Mouse (Mus musculus) layer of hippocampus, adult 9-10 months (tissue): ENCODE measurements at regions not wholly inside any gene's neighbourhood (a gene's known extent, or its start where the extent isn't known, plus 50 kb on each side); places are given as distances from the start of the nearest gene placed in this dataset.

ENCODE experiments used
- DNase-seq: peaks from one replicate; pipeline ENCODE4 v3.0.0; 2022; ENCODE audit warnings: low spot score

DNA sequence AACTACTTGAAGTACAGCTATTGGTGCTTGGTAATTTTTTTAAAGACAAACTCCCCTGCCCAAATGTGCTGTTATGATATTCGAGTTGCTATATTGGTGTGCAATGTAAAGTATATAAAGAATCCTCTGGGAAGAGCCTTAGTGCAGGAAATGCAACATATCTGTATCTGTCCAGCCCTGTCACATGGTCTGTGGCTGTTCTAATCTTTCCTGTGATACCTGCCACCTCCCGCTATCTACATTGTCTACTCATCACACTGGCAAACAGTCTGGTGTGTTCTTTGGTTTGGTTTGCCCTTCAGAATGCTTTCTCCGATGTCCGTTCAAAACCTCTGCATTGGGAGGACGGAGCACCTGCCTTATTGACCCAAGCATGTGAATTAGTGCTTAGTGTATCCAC is 262.6 kb upstream of the Atp2b1 start:
- DNase-seq: no peak

DNA sequence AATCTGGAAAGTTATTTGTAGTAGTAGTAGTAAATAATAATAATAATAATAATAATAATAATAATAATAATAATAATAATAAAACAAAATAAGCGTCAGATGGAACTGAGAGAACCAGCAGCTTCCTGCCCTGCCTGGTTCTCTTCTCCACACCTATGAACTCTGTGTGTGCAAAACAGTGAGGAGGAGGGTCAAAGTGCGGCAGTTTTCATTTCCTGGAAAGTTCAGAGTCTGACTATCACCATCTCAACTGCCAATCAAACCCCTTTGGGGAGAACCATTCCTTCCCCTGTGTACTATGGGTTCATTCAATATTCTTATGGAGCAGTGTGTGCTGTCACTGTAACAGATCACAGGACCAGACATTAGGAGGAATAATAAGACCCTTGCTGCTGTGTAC is 262.1 kb upstream of the Atp2b1 start:
- DNase-seq: no peak

DNA sequence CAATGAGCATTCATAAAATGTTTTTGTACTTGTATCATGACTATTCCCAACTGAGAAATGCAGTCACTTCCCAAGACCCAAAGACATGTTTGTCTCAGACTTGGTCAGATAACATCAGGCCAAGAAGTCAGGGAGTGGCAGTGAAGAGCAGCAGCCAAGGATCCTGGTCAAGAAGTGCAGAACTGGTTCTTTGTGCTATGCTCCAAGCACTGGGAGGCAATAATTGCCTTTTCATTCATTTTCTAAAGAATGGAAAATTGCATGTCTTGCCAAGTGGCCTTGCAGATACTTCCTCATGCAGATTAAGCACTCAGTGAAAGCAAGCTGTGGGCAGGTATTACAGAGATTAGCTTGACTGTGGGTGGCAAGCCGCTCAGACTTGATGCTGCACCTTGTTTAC is 253.5 kb upstream of the Atp2b1 start:
- DNase-seq: no peak

DNA sequence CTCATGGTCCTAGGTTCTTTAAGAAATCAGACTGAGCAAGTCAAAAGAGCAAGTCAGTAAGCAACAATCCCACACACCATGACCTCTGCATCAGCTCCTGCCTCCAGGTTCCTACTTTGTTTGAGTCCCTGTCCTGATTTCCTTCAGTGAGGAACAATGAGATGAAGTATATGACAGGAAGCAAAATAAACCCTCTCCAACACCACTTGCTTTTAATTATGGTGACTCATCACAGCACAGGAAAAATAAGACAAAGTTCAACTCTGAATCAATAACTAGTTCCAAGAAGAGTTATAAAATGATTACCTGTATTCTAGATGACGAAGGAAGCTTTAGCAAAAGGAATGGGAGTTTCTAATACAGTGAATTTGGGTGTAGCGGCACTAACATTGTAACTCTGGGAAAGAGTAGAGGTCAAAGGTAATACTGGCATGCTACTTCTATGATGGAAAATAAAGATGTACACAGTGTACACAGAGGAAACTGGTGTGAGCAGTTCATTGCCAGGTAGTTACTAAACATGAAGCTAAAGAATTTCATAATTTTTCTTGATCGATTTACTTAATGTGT is 248.2 kb upstream of the Atp2b1 start:
- no peak for DNase-seq

DNA sequence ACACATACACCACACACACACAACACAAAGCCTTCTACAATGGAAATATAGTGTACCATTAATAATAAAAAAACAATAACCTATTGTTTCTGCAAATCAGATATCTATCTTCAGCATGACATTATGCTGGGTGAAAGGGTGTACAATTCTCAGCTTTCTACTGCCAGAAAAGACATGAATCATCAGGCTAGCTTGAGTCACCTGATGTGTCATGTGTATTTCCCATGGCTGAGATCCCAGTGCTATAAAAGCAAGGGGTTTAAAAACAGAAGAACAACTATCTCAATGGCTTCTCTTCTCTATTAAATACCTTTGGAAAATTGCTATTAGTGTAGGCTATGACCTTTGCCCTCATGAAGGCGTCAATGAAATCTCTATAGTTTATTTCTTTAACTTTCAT is 246.5 kb upstream of the Atp2b1 start:
- no peak for DNase-seq

DNA sequence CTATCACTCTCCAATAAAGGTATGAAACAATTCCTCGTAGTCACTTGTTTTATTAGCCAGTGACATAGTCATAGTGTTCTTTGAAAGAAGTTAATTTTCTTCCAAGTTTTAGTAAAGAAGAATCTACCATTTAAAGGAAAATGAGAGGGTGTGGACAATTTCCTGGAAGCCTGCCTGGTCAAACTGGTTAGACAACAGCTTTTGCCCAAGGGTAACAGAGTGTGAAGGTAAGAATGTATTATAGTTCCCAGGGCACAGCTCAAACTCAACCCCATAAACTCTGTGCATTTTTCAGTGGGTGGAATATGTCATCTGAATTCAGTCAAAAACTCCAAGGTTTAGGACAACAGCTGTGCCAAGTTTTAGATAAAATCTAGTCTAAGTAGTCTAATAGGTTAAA is 240.1 kb upstream of the Atp2b1 start:
- DNase-seq: no peak

DNA sequence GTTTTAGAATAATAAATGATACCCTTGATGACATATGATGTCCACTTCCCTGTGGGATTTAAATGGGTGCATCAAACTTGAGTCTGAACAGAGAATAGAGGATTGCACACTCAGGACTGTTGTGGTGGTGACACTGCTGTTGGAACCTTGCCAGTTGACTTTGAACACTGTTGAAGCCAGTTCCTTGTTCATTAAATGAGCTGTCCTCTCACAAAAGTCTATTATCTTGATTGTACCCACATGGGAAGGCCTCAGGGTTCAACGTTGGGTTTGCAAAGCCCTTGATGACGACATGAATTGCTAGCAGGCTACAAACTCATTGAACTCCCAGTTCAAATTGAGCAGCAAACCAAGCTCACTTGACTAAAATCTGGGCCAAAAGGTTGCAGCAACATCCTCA is 237.3 kb upstream of the Atp2b1 start:
- no peak for DNase-seq

DNA sequence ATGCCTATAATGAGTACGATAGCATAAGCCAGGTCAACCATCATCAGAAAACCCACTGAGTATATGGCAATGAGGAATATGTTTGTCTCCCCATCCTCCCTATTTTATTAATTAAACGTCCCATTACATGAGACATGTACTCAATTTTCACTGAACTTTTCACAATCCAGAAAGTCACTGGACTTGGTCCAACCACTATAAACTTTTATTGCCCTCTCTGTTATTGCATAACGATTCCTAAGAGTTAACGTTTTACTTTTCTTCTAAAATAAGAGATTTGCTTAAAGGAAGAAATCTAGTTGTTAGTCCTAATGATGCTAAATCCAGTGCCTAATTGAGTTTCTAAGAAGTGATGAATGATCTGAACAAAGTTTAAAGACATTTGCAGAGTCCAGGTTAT is 236.0 kb upstream of the Atp2b1 start:
- DNase-seq: no peak

DNA sequence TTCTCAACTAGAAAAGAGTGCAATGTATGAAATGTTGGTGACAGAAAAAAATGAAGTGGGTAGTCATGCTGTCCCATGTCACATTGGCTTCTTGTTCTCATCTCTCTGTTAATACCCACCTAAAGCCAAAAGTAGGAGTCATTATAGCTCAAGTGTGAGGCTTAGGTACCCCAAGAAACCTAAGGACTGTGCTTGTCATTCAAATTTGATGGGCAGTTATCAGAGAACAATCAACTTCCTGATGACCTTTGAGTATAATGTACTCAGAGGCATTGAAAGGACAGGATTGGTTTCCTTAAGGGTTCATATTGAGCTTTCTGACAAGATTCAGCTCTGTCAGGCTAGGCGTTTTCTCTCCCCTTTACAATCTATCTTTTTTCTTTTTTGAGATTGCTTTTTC is 231.8 kb upstream of the Atp2b1 start:
- no peak for DNase-seq

DNA sequence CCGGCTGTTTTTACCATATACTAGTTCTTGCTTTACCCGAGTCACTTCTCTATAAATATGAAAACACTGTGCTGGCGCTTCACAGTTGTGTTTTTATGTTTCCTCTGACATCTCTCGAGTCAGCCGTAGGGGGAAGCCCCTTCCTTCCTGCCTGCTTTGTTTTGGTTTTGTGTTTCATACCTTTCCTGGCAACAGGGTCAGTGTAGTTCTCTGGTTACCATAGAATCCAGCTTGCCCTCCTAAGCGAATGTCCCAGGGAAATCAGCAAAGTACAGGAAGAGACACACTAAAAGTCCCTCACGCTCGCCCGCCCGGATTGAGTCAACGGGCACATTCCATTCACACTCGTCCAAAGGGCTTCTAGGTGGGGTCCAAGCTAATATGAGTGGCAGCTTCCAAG is 230.0 kb upstream of the Atp2b1 start:
- no peak for DNase-seq

DNA sequence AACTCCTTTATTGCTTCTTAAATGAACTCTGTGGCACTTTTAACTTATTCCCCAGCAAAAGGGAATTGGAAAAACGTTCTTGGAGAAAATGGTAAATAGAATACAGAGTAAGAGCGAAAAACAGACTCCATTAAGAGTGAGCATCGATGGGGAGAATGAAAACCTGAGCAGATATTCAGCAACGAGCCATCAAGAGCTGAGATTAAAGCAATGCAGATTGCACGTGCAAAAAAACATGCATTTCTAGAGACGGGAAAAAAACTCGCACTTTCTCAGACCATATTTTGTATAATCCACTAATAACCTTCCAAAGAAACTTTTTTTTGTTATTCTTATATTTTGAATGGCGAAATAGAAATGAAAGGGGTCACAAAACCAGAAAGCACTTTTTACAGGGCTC is 229.5 kb upstream of the Atp2b1 start:
- no peak for DNase-seq

DNA sequence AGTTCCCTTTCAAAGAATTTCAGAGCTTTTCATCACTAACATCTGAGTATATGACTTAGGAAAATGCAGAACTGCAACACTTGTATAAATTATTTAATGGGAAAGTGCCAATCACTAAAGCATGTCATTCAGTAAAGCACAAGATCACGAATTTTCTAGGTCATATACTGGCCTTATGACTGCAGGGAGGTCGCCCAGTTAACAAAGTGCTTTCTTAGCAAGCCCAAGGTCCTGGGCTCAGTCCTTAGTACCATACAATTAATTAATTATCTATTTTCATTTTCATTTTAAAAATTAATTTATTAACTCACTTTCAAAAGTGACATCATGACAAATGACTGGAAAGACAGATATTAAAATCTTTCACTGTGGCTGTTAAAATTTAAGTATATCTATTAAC is 228.5 kb upstream of the Atp2b1 start:
- DNase-seq: no peak

DNA sequence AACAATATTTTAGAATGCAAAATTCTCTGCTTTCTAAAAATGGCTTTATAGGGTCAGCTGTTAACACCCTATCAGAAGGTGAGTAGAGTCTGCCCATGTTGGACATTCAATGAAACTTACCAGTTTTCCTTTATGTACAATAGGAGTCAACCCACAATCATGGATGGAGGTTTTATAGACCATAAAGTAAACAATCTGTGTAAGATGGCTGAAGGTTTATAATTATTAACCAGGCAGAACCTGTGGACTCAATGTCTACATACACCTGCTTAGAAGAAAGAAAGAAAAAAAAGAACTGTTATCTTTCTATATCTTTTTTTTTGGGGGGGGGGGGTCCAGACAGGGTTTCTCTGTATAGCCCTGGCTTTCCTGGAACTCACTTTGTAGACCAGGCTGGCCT is 227.8 kb upstream of the Atp2b1 start:
- DNase-seq: no peak

DNA sequence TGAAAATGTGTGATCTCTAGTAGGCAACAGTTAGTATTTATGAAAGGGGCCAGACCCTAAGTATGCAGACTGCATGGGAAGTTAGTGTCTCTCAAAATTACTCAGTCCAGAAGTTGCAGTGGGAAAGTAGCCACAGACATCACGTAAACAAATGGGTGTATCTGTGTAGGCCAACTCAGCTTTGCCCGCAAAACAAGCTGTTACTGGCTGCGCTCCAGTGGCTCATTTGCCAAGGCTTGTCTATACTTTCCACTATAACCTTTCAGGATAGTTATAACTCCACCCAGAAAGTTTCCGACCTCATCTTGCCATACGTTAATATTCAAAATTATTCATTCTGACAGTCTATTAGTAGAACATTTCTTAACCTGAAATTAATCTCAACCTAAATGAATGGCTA is 222.4 kb upstream of the Atp2b1 start:
- DNase-seq: no peak

DNA sequence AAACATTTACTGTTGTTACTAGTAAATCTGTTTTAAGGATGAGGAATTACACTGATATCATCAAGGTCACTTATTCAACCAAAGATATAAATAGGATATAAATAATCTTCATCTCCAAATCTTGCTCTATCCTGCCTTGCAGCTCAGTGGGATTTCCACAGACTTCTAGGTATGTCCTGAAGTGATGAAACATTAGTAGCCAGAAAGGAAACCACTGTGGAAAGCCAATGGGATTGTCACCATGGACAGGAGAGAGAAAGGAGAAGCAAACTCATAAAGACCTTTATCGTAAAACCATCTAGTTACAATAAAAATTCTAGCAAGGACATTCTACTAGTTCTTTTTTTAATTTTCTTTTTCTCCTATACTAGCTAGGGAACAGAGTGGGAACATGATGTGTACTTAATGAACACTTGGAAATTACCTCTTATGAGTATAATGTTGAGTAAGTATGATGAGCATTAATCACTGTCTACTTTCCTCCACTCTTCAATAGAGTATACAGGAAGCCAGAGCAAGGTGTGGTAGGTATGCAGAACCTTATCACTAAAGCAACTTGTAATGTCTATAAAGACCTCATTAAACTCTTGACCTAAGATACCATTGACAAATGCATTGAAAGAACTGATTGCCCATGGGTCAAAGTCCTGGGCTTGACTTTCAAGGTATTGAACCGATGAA is 219.4 kb upstream of the Atp2b1 start:
- no peak for DNase-seq

DNA sequence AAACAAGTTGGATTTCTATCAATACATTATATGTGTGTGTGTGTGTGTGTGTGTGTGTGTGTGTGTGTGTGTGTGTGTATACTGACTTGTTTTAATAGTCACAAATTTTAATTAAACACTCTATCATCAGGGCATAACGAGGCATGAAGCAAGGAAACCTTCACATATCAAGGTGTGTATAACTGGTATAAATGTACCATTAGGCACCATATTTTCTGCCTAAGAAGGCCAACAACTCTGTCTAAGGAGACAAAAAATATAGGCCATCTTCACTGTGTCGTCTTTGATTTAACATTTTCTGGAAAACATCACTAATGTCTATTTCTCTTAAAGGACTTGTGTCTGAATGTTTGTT is 218.9 kb upstream of the Atp2b1 start:
- no peak for DNase-seq

DNA sequence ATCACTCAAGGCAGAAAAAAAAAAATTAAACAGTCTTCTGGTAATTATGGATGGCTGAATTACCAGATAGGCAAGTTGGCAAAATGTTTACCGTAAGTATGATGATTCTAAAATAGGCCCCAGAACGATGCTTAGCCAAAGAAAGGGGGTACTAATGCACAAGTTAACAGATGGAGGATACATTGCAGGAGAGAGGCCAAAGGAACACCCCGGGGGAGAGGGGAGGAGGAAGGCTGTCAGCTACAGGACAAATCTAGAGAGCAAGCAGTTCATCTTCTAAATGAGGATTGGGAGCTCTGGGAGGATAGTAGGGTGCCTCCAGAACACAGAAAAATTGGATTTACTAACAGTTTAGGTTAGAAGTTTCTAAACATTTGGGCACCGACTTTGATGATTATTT is 216.3 kb upstream of the Atp2b1 start:
- no peak for DNase-seq

DNA sequence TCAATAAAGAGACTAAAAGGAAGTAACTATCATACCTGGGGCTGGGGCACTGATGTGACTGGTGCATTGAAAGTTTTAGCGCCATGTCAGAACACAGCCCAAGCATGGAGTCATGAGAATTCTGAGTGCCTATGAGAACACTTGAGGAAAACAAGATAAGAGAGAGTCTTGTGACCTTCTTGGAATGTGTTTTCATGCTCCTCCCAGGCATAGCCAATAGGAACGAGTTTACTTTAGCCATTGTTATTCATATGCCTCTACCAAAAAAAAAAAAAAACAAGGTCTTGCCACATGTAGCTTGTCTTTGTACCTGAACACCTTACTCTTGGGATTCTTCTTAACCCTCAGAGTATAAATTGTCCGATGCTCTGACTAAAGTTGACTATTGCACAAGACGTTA is 214.6 kb upstream of the Atp2b1 start:
- DNase-seq: no peak

DNA sequence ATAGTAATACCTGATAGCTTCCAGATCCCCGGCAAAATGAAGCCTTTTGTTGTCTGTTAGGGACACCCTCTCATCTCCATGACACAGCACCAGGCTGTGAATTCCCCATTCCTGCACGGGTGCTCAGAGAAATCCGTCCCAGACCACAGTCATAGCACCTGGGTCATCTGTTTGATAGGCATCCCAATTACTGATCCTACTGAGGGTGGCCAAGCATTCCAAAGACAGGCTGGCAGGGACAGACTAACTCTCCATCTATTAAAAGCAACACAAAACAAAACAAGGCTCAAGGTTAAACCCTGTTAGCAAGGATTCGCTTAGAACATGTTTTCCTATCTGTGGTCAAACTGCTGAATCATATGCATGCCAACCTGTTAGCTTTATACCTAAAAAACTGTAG is 213.8 kb upstream of the Atp2b1 start:
- no peak for DNase-seq

DNA sequence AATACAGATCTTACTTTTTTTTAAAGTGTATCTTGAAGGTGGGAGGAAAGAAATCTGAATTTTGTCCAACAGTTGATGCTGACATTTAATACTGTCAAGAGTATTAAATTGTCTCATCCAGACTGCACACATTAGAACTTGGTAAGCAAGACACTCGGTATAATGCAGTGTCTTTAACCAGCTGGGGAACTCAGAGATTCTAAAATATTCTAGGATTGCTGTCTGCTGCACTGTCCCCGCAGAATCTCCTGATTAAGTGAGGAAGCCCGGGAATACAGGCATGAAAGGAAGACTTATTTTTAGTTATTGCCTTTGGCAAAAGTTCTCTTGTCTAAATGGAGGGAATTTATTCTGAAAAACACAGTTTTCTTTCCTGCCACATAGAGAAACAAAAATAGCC is 212.9 kb upstream of the Atp2b1 start:
- peak; percentile 18 for DNase-seq

DNA sequence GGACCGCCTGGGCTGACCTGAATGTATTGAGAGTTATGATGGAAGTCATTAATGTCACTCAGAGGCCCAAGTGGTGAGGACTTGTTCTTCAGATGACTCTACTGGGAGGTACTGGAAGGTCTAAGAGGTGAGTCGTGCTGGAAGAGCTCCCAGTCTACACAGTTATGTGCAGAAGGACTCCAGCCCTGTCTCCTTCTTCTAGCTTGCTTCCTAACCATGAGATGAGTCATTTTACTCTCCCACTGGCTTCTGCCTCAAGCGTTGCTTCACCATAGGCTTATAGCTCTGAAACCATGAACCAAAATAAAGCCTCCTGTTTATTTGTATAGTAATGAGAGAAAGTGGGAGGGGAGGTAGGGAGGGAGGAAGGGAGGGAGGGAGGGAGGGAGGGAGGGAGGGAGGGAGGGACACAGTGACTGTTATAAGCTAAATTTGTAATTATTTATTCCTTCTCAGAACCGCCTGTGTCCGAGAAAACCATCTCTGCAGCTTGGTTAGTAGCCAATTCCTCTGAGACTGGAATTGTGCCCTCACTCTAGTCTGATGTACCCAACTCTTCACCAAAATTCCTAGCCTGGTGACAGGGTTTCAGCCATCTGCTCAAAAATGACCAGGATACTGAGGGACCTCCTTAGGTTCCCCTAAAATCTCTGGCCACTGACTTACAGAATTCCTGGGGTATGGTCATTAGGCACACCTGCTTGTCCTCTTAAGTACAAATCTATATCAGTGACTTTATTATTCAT is 211.6 kb upstream of the Atp2b1 start:
- no peak for DNase-seq

DNA sequence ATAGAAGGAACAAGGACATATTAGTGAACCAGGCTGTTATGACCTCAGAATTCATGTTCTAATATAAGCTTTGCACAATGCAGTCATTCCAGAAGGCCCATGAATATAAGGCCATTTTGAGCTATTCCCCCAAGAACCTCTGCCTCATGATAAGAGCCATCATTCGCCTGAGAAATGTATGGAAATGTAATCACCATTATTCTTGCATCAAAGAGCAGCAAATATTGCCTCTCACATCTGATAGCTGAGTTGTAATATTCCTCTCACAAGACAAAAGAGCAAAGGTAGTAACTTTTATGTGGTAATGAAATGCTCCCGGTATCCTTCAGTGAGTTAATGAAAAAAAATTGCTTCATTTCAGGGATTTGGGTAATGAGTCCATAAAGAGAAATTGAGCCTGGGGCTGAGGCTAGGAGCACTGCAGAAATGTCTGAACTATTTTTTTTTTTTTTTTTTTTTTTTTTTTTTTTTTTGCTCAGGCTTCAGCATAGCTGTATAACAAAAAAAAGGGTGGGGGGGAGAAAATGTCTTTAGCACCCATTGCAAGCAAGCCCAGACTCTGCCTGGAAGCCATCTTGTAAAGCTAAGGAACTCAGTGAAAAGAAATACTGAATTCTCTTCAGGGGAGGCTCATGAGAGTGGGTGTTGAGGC is 210.4 kb upstream of the Atp2b1 start:
- DNase-seq: no peak

DNA sequence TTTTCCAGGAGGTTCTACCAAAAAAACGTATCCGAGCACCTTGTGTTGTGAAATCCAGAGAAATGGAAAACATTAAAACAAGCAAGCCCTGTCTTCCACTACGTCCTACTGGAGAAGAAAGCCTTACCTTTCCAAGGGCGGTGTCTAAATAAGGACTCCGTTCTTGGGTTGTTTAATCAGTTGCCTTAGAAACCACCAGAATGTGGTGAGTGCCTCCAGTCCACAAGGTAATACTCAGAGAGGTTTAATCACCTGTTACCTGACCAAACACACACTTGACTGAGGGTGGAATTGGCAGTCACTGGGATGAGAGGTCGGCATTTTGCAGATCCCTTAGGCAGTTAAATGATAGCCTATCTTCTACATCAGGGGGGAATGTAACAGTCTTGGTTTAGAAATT is 209.6 kb upstream of the Atp2b1 start:
- DNase-seq: no peak
